Mouse (Mus musculus): ENCODE measurements around the gene Slc23a4.

Slc23a4 gene

DNA sequence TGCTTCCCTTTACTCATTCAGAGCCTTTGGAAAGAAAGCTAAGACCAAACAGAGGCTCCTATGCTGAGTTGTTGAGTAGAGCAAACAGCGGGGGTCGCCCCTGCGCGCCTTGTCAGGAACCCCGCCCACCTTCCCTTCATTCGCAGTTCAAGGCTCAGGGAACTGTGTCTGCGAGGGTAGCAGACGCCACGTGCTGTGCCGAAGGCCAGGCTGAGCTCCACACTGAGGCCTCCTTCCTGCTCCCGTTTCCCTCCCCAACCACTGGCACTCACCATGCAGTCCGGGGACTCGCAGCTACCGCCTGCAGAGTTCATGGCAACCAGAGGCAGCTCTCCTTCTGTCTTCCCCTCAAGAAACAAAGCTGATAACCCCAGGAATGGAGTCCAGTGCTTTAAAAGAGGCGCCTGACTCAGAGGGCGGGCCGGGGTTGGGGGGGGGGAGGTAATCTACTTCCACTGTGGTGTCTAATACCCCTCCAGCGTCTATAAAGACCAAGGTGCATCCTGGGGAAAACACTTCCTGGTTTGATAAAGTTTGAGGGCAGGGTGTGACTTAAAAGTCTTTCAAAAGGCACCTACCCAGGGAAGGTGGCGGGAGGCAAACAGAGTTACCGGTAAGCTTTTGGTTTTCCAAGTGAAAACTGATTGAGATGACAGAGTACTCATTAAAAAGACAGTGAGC is at the start of gene Slc23a4:
TSS of gene Slc23a4 (minus strand) at position 324 of the 681 bp plus-strand sequence.
- no peak for DNase-seq (ENCODE audit: low read depth, low spot score)

DNA sequence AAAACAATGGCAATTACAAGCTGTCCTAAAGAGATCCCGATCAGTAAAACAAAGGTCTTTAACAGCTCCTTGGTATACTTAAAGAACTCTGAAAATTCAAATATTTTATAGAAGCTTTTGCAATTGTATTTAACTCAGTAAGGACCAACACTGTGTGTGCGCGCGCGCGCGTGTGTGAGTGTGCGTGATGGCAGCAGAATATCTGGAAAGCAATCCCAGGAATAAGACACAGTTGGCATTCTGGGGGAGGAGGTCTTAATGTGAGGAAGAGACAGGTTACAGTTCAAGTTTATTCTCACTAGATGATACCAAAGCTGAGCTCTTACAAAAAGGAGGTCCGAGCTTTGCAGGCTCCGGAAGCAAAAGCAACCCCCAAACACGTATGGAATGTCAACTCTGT is 45.1 kb upstream of the Slc23a4 start:
- no peak for DNase-seq (ENCODE audit: low read depth, low spot score)

DNA sequence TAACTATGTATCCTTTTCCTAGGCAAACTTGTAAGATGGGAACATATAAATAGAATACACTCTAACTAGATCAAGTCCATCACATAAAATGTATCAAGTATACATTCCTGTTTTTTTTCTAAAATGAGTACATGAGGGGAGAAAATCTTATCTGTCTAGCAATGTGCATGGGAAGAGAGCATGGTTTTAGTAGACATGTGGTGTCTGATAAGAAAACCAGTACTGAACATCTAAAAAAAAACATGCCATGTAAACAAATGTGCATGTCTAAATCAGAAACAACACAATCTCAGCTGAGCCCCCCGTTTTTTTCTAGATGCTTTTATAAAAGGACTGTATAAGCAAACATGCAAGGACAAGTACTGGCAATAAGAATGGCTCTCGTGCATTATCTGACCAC is 44.5 kb upstream of the Slc23a4 start:
- no peak for DNase-seq (ENCODE audit: low read depth, low spot score)

DNA sequence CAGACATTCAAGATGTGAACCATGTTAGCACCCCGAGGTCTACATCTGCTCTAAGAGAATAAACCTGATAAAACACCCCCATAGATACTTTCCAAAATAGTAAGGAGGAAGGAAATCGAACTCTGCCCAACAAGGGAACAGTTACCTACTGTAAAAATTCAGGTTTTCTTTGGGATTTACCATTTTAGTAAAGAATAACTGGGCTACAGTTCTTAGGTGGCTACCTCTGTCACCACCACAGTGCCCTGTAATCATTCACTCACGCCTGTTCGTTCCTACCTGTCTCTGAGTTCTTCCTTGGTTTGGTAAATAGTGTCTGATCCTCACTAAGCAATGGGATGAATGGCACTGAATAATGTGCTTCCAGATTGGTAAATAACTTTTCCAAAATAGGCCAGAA is 42.6 kb upstream of the Slc23a4 start:
- no peak for DNase-seq (ENCODE audit: low read depth, low spot score)

DNA sequence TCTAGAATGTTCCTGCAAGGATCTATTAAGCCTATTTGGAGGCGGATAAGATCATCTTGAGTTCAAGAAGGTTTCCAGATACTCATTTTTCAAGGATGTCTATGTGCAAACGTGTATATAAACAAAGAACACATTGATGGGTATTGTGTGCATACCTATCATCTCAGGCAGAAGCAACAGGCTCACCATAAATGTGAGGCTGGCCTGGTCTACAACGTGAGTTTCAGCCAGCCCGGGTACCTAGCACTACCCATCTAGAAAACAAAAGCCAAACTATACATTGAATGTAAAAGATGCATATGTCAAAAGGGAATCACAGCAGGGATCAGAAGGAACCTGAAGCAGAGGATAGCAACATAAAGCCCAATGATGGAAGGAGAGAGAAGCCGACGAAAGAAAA is 42.0 kb upstream of the Slc23a4 start:
- no peak for DNase-seq (ENCODE audit: low read depth, low spot score)

DNA sequence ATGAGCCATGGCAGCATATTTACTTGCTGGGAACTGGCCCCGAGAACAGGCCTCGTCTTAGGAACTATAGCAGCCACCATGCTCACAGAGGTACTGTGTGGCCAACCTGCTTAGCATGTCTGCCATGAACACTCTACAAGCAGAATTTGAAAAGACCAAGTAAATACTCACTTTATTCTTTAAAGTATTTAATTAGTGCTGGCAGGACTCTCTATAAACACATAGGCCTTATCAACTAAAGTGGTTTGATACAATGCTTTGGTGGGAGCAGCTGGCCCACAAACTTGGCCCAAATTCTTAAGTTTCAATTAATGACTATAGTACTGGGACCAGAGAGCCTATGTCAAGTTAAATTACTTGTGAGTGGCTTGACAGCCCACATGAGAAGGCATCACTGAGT is 39.8 kb upstream of the Slc23a4 start:
- DNase-seq (ENCODE audit: low read depth, low spot score): no peak

DNA sequence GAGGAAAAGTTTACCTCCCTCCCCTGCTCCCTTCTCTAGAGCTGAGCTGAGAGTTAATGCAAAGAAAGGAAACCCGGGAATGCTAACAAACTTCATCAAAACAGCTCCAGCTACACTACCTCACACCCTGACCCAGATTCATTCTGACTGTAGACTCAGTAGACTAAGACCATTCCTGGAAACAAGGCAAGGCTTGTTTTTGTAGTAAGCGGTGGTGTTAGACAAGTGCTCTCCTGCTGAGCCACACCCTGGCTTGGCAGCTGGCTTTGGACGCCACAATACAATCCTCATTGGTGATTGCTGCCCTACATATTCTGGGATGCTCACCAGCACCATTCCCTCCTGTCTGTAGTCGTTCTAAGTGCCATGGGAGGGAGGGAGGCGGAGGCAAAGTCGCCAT is 39.1 kb upstream of the Slc23a4 start:
- no peak for DNase-seq (ENCODE audit: low read depth, low spot score)

DNA sequence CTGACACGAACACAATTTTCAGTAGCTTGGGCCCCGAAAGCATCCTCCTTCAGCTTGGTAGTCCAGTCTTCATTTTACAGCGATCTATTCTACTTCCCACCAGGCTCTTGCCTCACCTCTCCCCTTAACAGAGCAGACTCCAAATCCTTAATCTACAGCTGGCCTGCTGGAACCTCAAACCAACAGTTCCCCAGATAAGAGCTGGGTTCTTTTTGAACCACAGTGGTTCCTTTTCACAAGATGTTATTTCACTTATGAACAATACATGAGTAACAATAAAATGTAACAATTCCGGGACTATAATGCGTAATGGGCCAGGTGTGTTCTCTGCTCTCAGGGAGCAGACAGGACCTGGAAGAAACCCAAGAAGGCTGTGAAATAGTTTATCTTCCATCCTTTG is 28.4 kb upstream of the Slc23a4 start:
- no peak for DNase-seq (ENCODE audit: low read depth, low spot score)

DNA sequence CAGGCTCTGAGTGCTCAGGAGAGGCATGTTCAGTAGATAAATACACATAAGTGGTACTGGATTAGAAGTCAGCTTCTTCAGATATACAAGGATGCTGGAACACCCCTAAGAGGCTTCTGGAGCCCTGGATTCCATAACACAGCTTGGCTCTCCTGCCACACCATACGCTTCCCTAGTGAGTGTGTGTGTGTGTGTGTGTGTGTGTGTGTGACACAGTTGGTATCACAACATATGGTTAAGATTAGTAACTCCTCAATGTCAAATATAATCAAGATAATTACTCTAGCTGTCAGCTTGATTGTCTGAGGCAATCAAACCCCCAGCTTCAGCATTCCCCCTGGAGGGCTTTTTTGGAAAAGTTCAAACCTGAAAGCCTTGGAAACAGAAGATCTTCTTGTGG is 23.7 kb upstream of the Slc23a4 start:
- no peak for DNase-seq (ENCODE audit: low read depth, low spot score)

DNA sequence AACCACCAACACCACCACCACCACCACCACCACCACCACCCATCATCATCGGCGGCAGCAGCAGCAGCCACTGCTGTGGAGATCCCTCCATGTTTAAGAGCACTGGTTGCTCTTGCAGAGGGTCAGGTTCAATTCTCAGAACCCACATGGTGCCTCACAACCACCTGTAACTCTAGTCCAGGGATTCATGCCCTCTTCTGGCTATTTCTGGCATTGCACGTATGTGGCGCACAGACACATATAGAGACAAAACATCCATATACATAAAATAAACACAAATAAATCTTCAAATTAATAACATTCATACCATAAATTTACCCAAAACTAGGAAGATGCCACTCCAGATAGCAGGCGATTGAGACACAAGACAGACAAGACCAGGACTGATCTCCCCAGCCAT is 22.5 kb upstream of the Slc23a4 start:
- no peak for DNase-seq (ENCODE audit: low read depth, low spot score)

DNA sequence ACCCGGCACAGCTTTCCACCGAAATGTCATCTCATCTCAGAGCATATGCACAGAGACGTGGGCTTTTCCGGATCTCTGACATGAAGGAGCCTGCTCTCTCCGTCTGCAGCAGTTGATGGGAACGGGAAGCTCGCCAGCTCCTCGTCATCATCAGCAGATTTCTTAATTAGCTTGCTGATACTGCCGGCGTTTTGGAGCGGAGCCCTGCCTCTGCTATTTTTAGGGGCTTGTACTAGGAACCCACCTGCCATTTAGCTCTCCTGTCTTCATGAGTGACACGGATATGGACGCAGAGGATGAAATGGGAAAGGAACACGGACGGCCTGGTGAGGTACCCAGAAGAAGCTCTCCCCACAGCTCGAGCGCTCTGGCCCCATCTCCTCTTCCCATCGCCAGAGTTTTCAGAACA is 14.1 kb upstream of the Slc23a4 start:
- DNase-seq (ENCODE audit: low read depth, low spot score): no peak

DNA sequence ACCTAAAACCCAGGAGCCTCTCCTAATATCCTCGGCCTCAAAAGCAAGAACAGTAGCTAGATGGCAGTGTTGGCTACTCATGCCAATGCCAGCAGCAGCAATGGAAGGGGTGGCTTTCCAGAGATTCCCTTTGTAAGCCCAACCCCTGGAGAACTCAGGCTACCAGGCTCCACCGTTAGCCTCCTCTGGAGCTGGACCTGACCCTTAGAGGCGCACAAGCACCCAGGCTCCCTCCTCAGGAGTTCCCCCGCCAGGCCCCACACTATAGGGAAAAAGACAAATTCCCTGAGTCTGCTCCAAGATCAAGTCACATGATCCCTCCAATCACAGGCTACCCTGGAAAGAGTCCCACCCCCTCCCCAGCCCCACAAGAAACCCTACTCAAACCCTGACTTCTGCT is 10.9 kb upstream of the Slc23a4 start:
- DNase-seq (ENCODE audit: low read depth, low spot score): no peak

DNA sequence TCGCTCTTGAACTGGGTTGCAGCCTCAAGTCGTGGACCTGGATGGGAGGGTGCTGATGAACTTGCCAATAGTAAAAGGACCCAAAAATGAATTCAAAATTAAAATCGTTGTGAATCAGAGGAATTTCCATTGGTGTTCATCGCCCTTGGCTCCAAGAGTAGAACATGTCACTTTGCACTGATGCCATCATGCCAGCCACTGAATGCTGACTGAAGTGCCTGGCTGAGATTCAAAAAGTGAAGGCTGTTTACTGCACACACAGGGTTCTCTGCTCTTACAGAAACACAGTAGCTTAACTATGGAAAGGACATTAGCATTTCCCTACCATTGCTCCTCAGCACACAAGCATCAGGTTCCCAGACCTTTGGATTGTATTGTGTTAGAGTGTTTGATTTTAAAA is 8.3 kb upstream of the Slc23a4 start:
- no peak for DNase-seq (ENCODE audit: low read depth, low spot score)

DNA sequence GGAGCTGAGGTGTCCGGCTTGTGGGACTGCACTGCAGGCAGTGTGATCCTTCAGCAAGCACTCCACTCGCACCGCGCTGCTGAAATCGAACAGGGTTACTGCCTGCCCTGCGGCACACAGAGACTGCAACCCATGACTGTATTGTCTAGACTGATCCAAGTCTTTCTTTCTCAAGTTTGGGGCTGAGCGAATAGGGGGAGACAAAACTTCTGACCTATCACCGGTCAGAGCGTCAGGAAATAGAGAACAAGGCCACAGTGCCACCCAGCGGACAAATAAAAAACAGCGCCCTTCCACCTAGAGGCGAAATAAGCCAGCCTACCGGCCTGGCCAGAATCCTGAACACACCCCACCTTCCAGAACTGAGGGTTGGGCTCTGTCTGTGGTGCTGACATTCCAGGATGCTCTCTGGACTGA is 7.1 kb upstream of the Slc23a4 start:
- DNase-seq (ENCODE audit: low read depth, low spot score): peak; percentile 93

DNA sequence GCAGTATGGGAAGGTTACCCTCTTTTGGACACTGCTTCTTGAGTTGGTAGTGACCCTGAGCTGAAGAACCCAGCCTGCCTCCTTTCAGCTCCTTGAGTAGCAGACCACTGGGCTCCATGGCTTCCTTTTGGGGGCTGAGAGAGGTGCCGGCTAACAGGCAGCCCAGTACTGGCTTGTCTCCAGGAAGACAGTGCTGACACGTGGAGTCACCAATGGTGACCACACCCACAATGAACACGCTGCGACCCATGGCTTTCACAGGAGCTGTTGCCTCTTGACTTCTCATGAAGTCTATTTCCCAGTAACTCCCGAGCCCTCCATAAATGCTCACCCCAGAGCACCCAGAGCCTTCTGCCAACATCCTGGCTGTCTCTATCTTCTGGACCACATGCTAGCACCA is 6.5 kb upstream of the Slc23a4 start:
- DNase-seq (ENCODE audit: low read depth, low spot score): no peak

DNA sequence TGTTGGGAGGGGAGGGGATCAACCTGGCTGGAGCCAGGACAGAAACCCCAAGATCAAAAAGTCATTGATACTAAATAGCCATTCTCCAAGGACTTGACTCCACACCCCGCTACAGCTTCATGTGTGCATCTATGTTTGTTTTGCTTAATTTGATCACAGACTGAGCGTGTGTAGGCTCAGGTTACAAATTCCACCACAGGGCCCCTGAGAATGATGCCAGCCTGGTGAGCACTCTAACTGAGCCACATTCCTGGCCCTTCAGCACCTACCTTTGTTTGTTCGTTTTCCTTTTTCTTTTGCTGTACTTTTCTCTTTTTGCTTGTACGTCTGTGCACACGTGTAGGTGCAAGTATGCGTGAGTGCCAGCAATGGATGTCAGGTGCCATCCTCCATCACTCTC is 1.1 kb upstream of the Slc23a4 start:
- DNase-seq (ENCODE audit: low read depth, low spot score): no peak

DNA sequence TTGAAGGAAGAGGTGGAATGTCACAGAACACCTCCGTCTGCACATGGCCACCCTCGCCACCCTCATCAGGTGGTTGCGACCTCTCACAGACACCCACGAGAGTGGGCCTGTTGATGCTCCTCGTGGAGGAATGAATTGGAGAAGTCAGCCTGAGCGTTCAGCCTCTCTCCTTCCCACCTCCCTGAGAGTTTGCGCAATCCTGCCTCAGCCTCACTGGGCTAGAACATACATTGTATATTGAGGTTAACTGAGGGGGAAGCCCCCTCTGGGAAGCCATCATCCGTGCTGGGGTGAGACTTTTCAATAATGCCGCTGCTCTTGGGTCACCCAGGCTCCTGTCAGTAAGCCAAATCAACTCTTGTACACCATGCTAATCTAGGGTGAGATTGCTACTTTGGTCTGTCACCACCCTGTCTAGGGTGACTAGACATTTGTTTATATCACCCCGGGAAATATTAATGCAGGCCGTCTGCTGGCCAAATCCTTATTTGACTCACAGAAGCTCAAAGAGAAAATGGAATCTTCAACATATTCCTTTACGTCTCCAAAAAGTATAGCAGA is 1.0 kb downstream of the Slc23a4 start:
- DNase-seq (ENCODE audit: low read depth, low spot score): no peak

DNA sequence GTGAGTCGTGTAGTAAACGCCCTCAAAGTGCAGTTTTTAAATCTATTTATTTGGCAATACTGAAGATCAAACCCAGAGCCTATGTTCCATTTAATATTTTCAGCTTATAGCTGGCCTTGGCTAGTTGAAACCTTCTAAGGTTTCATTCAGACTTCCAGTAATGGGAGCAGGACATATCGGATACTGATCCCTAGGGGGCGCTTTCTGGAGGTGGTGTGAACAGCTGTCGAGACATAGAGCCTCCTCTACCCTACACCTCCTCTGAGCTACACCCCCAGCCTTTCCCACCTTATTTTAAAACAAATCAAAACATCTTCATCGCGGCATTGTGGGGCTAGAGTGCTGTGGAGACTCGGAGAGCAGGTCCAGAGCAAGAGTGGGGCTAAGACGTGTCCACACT is 7.5 kb downstream of the Slc23a4 start:
- DNase-seq (ENCODE audit: low read depth, low spot score): no peak

DNA sequence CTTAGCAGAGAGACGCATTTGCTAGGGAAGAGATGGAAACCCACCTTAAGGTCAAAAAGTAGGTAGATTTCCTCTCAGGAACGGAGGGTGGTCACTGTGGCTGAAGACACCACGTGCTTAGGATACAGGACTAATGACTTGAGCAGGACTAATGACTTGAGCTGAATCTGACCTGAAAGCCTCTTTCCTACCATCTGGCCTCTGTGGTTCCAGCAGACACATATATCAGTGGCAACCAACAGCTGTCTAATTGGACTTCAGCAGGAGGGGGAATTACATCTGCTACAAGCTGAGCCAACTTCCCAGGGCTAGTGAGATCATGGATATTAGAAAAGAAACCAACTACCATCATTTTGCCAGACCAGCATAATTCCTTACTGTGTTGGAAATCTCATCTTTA is 8.9 kb downstream of the Slc23a4 start:
- no peak for DNase-seq (ENCODE audit: low read depth, low spot score)

DNA sequence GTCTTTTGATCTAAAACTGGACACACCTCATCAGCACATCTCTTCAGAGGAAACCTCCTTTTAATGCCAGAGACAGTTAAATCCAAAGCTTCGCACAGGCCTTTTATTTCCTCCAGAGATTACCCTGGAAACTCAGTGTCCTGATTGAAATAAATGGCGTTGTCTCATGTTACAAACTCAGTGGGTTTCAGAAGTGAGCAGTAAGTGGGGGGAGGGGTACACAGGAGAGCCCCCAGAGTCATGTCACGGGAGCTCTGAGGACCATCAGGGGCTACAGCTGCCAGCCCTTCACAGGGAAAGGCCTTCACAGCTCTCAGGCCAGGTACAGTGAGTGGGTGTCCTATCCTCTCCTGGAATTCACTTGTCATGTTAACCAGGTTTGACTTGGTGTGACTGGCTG is 17.0 kb downstream of the Slc23a4 start:
- peak; percentile 24 for DNase-seq (ENCODE audit: low read depth, low spot score)

DNA sequence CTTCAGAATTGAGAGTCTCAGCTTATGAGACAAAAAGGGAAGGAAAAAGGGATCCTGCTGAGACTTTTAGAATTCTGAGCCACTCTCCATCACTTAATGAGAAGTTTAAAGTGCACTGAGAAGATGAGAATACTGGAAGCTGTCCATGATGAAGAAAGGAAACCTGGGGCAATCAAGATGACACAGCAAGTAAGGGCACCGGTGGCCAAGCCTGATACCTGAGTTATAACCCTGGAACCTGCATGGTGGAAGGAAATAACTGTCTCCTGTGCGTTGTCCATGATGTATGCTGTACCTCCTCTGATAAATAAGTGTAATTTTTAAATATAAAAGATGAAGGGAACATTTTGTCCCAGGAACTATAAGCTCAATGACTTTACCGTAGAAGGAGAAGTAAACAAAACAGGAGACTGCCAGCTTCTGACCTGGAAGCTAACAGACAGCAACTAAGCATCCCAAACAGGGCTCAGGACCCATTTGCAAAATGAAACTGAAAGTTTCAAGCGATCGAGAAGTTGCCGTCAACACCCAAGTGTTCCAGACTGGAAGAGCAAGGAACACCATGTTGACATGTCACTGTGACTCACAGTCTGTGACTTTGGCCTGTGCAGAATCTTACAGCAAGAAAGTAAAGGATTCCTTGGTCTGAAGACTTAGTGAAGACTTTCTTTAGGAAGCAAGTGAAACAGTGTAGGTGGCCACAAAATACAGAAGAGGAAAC is 22.2 kb downstream of the Slc23a4 start:
- DNase-seq (ENCODE audit: low read depth, low spot score): no peak

DNA sequence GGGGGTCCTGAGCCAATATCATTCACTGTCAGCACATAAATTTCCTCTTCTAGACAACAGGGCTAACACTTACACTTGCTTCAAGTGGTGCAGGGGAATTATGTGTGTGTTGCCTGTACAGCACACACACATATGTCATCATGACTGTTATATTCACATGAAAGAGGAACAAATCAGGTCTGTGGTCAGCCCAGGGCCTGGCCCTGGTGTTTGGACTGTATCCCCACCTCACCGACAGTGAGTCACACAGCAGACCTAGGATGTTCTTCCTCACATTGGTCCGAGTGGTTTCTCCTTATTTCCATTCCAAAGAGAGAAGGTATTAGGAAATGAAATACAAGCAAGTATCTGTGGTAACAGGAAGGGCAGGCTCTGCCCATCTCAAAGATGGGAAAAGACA is 23.7 kb downstream of the Slc23a4 start:
- DNase-seq (ENCODE audit: low read depth, low spot score): no peak

DNA sequence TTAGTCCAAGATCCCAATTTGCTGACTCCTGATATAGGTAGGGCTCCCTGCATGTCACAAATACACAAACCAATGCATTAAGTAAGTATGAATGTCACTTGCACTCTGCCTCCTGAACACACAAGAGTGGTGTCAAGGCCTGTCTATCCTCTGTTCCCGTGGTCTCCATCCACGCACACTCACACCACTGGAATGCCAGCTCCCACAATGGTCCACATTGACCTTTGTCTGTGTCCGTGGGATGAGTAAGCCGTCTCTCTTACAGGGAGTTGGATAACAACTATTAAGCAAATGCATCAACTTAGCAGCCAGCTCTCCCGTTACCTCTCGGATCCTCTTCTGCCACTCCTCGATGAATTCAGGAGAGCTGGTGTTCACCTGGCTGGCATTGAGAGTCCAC is 29.1 kb downstream of the Slc23a4 start:
- no peak for DNase-seq (ENCODE audit: low read depth, low spot score)

Data from forelimb bud, embryonic 11.5 days (tissue).